Mouse (Mus musculus) small intestine, adult 2 months (tissue): ENCODE results near the gene Socs5. TPM values are rescaled to one million over a fixed set of nuclear protein-coding genes. Genes with fewer than 3 reads are reported as not detected.
"Not testable (repeated sequence)": the region's sequence is repeated elsewhere in the genome, so short reads cannot be mapped to it uniquely, and the experiment has no call there.

Source experiments
- H3K27ac ChIP-seq: fragments of 200-500 bp; 2 replicates; pipeline ENCODE4 v1.5.1; 2012; ENCODE audit warnings: low read depth, low read length, control low read depth, inconsistent platforms; ENCODE audit not compliant: insufficient read depth
- H3K27me3 ChIP-seq: fragments of 200-500 bp; 2 replicates; pipeline ENCODE4 v1.6.1; 2012; ENCODE audit warnings: mild to moderate bottlenecking, moderate library complexity, low read length, inconsistent platforms; ENCODE audit not compliant: control insufficient read depth, insufficient read depth
- H3K36me3 ChIP-seq: fragments of 200-500 bp; 2 replicates; pipeline ENCODE4 v1.6.1; 2012; ENCODE audit warnings: mild to moderate bottlenecking, low read length, control low read depth, inconsistent platforms; ENCODE audit not compliant: control insufficient read depth, insufficient read depth
- H3K4me1 ChIP-seq: fragments of 200-500 bp; 2 replicates; pipeline ENCODE4 v1.6.1; 2012; ENCODE audit warnings: low read length, inconsistent platforms, mixed read lengths; ENCODE audit not compliant: control insufficient read depth, insufficient read depth, insufficient read length
- H3K4me3 ChIP-seq: fragments of 200-500 bp; 2 replicates; pipeline ENCODE4 v1.5.1; 2012; ENCODE audit warnings: low read depth, mild to moderate bottlenecking, control low read depth, inconsistent platforms, low read length, moderate library complexity
- CTCF ChIP-seq: fragments of 200-500 bp; IDR thresholded peaks from 2 replicates; pipeline ENCODE4 v1.5.1; 2012; ENCODE audit warnings: low read depth, mild to moderate bottlenecking, control low read depth, inconsistent platforms, low read length, moderate library complexity, mixed read lengths; ENCODE audit not compliant: insufficient replicate concordance, insufficient read length; ENCODE audit errors: extremely low read depth
- POLR2A ChIP-seq: fragments of 200-500 bp; IDR thresholded peaks from 2 replicates; pipeline ENCODE4 v1.6.1; 2012; ENCODE audit warnings: low read depth, mild to moderate bottlenecking, control low read depth, inconsistent platforms, low read length, moderate library complexity
- WGBS: fragments of 180-500 bp; shearing (Covaris S2); methylation state at CpG from one replicate; pipeline ENCODE4 v1.1.7; 2018; 5-methylcytosine and 5-hydroxymethylcytosine counted together
- polyA plus RNA-seq: library from polyadenylated mRNA; depleted of rRNA; stranded (reverse); fragments of >200 nt; gene quantifications from 2 replicates; pipeline ENCODE4 v1.2.3, GENCODE M21; 2012

Gene Socs5
- polyA plus RNA-seq, 1 experiment, result 1.8 TPM

- no peaks in the 10 kb centered on the region for H3K4me1 ChIP-seq
- no peaks in the 10 kb centered on the region for H3K36me3 ChIP-seq
- no peak for TF ChIP-seq POLR2A
- TF ChIP-seq CTCF, result no peak
- no peak overlapping the region for H3K27ac ChIP-seq
- H3K27me3 ChIP-seq, result no peaks in the 10 kb centered on the region
- no peak overlapping the region for H3K4me3 ChIP-seq
Observed at GRCm38 (mm10) chr17:87073470-87073869, 34.0 kb upstream of the Socs5 start.

DNA sequence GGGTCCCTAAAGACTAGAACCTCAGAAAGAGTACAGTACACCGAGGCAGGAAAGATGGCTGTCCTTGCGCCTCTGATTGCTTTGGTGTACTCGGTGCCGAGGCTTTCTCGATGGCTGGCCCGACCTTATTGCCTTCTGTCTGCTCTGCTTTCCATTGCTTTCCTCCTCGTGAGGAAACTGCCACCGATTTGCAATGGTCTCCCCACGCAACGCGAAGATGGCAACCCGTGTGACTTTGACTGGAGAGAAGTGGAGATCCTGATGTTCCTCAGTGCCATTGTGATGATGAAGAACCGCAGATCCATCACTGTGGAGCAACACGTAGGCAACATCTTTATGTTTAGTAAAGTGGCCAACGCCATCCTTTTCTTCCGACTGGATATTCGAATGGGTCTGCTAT, 29.3 kb upstream of the Socs5 start:
- 94% methylated on average over 17 of the region's 17 CpGs for WGBS

GRCm38 (mm10) chr17:87080724-87081123, 26.8 kb upstream of the Socs5 start:
- TF ChIP-seq POLR2A (no peak), CTCF (no peak)
- no peaks in the 10 kb centered on the region for H3K36me3 ChIP-seq

More for the DNA sequence above, 29.3 kb upstream of the Socs5 start:
- H3K4me3 ChIP-seq, H3K27ac ChIP-seq, H3K36me3 ChIP-seq, H3K27me3 ChIP-seq, H3K4me1 ChIP-seq: not testable (repeated sequence)

DNA sequence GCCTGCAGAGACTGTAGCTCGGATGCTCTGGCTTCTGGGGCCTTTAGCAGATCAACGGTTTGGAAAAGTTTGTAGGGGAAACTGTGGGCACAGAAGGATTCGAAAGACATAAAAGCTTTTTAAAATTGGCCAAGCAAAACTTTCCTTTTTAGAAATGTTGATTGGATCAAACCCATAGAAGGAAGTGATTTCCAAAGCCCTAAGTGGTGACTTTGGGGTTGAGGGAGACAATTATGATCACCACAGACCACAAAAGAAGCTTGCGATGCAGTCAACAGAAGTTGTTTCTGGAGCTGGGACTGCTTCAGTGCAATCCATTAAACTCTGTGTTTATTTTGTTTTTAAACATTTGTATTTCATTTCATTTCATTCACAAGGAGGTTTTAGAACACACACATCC, 24.9 kb upstream of the Socs5 start:
- Histone ChIP-seq H3K27ac (no peak overlapping the region), H3K4me1 (no peaks in the 10 kb centered on the region), H3K36me3 (no peaks in the 10 kb centered on the region), H3K27me3 (no peaks in the 10 kb centered on the region), H3K4me3 (no peak overlapping the region)
- 78% methylated on average over 4 of the region's 4 CpGs for WGBS
- no peak for TF ChIP-seq CTCF

More at GRCm38 (mm10) chr17:87080724-87081123, 26.8 kb upstream of the Socs5 start:
- WGBS, result 89% methylated on average over 7 of the region's 7 CpGs
- H3K27me3 ChIP-seq, result no peaks in the 10 kb centered on the region
- H3K27ac ChIP-seq, result no peak overlapping the region
- H3K4me1 ChIP-seq, result no peaks in the 10 kb centered on the region
- no peak overlapping the region for H3K4me3 ChIP-seq

DNA sequence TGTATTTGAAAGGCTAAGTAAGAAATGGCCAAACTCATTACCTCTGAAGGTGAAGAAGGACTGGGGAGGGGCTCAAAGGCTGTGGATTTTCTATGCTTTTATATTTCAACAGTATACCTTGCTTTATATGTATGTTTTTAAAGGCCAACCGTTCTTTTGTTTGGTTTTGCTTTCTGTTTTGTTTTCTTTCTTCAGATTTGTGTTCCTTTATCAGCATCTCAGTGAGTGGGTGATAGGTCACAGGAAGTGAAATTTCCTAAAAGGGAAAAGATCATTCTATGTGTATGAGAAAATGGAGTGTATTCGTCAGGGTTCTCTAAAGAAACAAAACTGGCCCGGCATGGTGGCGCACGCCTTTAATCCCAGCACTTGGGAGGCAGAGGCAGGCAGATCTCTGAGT, 23.8 kb upstream of the Socs5 start:
- no peaks in the 10 kb centered on the region for H3K36me3 ChIP-seq
- H3K27ac ChIP-seq, result no peak overlapping the region
- H3K4me3 ChIP-seq, result no peak overlapping the region
- 65% methylated on average over 5 of the region's 5 CpGs for WGBS
- no peaks in the 10 kb centered on the region for H3K27me3 ChIP-seq
- TF ChIP-seq CTCF, result no peak
- no peaks in the 10 kb centered on the region for H3K4me1 ChIP-seq

- TF ChIP-seq POLR2A (no peak), CTCF (no peak)
- no peak overlapping the region for H3K4me3 ChIP-seq
- H3K27ac ChIP-seq, result no peak overlapping the region
- H3K36me3 ChIP-seq, result no peaks in the 10 kb centered on the region
- H3K27me3 ChIP-seq, result no peaks in the 10 kb centered on the region
- H3K4me1 ChIP-seq, result no peaks in the 10 kb centered on the region
- WGBS, result 80% methylated on average over 6 of the region's 6 CpGs
Observed at GRCm38 (mm10) chr17:87085726-87086125, 21.8 kb upstream of the Socs5 start.

DNA sequence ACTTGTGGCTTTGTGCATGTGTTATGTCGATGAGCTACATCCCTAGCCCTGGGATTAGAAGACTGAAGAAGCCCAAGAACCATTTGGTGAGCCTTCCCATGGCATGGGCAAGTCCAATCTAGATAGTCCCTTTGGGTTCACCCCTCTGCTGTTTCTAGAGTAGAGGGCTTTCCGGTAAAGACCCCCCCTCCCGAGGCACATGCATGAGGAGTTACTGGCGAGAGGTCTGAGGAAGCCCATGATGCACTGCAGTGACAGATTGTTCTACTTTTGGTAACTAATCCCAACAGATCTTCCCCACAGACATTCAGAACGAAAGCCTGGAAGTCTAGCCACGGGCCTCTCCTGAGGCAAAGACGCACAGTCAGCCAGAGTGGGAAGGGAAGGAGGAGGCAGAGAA, 18.2 kb upstream of the Socs5 start:
- WGBS, result 84% methylated on average over 7 of the region's 7 CpGs
- no peak overlapping the region for H3K4me3 ChIP-seq
- H3K36me3 ChIP-seq, result no peaks in the 10 kb centered on the region
- TF ChIP-seq CTCF (no peak), POLR2A (no peak)
- H3K4me1 ChIP-seq, result no peaks in the 10 kb centered on the region
- H3K27me3 ChIP-seq, result no peaks in the 10 kb centered on the region
- no peak overlapping the region for H3K27ac ChIP-seq

GRCm38 (mm10) chr17:87093061-87093460, 14.4 kb upstream of the Socs5 start:
- no peak overlapping the region for H3K4me3 ChIP-seq
- H3K4me1 ChIP-seq, result peaks cover 1% of the 10 kb centered on the region; the same call in 1 of the 2 replicates
- no peaks in the 10 kb centered on the region for H3K27me3 ChIP-seq
- WGBS, result 82% methylated on average over 5 of the region's 5 CpGs
- H3K36me3 ChIP-seq, result no peaks in the 10 kb centered on the region
- no peak for TF ChIP-seq CTCF
- TF ChIP-seq POLR2A, result no peak
- no peak overlapping the region for H3K27ac ChIP-seq
